Mouse (Mus musculus): Measurements from ENCODE around the gene Msmo1. TPM values are rescaled to one million over a fixed set of nuclear protein-coding genes. Genes with fewer than 3 reads are reported as not detected.
A peak's percentile ranks its signal among the peaks of the same experiment; 100 is the strongest.

The Msmo1 gene
- total RNA-seq, 2 experiments from 2014 or later = 85.9 to 86.4 TPM

DNA sequence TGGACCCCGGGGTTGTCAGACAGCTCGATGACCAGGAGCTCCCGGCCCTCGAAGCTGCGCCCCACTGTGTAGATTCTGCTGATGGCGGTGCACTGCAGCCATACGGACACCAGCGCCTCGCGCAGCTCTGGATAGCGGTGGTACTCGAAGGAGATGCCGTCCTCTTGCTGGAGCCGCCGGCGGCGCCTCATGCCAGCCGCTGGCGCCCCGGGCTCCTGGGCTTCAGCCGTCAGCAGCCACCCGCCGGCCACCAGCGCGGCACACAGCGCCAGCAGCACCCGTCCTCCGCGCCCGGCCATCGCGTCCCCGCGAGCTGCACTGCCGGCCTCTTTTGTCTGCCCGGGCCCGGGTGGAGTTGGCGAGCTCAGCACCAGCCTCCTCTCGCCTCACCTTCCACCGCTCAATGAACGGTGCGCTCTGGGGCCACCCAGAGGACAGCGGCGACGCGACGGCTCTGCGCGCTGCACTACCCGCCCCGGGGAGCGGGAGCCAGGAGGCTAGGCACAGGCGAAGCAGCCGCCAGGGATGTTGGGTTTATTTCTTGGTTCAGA lies 40.9 kb downstream of the Msmo1 start, which contains the start of gene Cpe:
Cpe (minus strand) TSS at position 404 of the 551 bp plus-strand sequence.
- peak within 1 kb of the TSS; percentile 93 for H3K4me3 ChIP-seq
- TF ChIP-seq CTCF (conservative IDR thresholded peaks at IDR 0.05) = peak; percentile 86
- DNase-seq (ENCODE audit: low spot score in 2 of 2) = peak; percentile 88 to 91
- H3K27ac ChIP-seq = peak within 1 kb of the TSS; percentile 99

DNA sequence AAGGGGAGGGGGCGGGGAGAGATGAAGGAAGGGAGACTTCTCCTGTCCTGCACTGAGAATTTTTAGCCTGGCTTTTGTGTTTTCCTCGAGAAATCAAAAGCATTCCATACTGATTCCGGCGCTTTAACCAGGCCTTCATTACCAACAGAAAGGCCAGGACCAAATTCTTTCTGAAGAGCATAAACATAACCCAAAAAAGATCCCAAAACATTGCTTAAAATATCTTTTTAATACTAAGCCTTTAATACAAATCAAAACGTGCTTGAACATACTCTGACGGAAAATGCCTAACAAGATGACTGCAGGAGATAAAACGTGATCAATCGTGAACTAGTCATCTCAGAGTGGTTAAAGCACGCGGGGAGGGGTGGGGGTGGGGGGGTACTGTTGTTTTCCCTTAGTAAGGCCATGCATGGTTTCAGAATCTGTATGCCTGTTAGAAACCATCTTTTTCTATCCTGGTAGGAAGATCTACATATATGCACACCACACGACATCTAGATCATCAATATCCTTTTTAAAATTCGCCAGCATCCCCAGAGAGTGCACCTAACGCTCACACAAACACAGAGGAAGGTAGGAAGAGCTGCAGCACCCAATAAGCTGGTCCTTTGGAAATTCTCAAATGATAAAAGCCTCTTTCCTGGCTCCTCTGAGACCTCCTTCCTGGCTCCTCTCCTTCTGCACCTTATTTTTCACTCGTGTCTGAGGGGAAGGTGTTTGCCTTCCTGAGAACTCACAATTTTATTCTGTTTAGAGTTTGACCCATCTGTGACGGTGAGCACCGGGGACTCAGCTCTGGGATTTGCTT lies 41.8 kb downstream of the Msmo1 start:
- peak overlapping the region; percentile 93 for H3K4me3 ChIP-seq
- no peak for TF ChIP-seq CTCF (conservative IDR thresholded peaks at IDR 0.05)
- DNase-seq (ENCODE audit: low spot score in 2 of 2) = no peak
- H3K27ac ChIP-seq = peak overlapping the region; percentile 99

DNA sequence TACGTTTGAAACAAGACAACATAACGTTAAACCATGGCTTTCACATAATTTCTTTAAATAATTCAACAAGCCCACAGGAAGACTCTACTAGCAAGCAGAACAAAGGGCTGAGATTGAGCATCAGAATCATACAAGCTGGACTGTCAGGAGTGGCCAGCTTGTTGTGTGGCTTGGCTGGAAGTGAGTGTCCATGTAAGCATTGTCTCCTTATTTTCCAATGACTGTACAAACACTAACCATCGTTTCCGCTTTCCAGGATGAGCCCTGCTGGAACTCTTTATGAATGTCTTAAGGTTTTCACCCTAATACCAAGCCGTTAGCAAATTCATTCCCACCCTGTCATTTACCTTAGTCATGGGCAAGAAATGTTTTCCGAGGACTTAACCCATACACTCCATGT lies 42.7 kb downstream of the Msmo1 start:
- no peak for TF ChIP-seq CTCF (conservative IDR thresholded peaks at IDR 0.05)
- Histone ChIP-seq H3K27ac (peak overlapping the region; percentile 99), H3K4me3 (peak overlapping the region; percentile 93)
- DNase-seq (ENCODE audit: low spot score in 2 of 2) = no peak

DNA sequence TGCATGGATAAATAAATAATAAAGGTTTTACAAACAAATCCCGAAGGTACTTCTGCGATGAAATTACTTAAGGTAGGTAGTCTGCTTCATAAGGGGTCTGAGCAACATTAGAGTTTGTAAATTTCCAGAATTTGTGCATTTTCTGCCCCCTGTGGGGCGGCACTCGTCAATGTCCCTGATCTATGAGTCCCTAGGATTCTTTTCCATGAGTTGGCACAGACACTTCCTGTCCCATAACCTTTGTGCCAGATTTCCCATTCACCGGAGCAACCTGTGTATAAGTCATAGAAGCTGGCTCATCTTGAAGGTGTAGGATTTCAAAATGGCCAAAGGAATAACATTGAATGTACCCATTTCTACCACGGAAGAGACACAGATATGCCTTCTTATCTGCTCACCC lies 43.3 kb downstream of the Msmo1 start:
- Histone ChIP-seq H3K4me3 (peak overlapping the region; percentile 93), H3K27ac (peak overlapping the region; percentile 99)
- DNase-seq (ENCODE audit: low spot score in 2 of 2) = no peak
- peak; percentile 45 for TF ChIP-seq CTCF (conservative IDR thresholded peaks at IDR 0.05)

DNA sequence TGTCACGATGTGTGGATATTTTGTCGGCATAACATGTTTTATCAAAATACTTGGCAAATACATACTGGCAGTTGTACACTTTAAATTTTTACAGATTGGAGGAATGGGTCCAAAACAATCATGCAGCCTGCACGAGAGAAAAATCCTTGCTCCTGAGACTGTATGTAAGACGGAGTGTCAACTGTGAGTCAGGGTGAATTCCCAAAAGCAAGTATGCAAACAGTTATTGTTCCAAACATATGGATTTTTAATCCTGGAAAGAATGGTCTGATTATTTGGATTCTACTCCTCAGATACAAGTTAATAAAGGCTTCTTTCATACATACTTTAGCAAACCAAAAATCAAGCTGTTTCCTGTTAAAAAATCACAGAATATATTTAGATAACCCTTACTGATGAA lies 44.9 kb downstream of the Msmo1 start:
- Histone ChIP-seq H3K4me3 (peak overlapping the region; percentile 31), H3K27ac (peak overlapping the region; percentile 72)
- no peak for DNase-seq (ENCODE audit: low spot score in 2 of 2)
- TF ChIP-seq CTCF (conservative IDR thresholded peaks at IDR 0.05) = no peak

DNA sequence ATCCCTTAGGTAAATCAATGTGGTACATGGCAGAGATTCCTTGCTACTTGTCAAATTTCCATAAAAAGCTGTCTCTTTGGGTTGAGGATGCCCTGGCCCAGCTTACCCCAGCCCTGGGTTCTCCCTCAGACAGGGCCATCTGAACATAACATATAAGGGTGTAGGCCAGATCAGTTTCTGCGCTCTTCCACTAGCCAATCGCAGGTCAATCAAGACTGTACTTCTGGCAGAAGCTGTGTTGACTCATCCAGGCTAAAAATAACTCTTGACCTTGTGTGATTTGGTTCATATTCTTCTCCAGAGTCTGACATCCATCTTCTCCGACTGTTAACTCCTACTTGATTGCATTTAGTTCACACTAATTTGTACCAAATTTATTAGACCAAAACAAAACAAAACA lies 45.4 kb downstream of the Msmo1 start:
- H3K27ac ChIP-seq = peak overlapping the region; percentile 72
- TF ChIP-seq CTCF (conservative IDR thresholded peaks at IDR 0.05) = no peak
- peak overlapping the region; percentile 31; the same call in 1 of the 2 replicates for H3K4me3 ChIP-seq
- no peak for DNase-seq (ENCODE audit: low spot score in 2 of 2)

DNA sequence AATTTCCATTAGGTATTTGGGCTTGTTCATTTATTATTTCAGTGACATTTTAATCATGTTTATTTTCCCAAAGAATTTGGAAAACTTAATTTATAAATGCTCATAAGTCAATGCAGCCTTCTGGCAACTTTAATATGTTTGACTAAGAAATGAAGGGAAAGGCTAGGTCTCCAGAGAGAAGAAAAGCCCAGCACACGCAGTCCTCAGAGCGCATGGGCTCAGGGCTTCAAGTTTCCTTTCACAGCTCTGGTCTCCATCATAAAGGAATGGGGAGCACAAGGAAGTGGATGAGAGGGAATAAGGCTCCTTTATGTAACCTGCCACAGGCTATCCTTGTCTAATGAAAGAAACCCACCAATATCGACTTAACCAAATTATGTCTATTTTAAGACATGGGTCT lies 51.1 kb downstream of the Msmo1 start:
- peak overlapping the region; percentile 61 for H3K27ac ChIP-seq
- no peak for DNase-seq (ENCODE audit: low spot score in 2 of 2)
- no peak for TF ChIP-seq CTCF (conservative IDR thresholded peaks at IDR 0.05)
- no peak overlapping the region for H3K4me3 ChIP-seq

DNA sequence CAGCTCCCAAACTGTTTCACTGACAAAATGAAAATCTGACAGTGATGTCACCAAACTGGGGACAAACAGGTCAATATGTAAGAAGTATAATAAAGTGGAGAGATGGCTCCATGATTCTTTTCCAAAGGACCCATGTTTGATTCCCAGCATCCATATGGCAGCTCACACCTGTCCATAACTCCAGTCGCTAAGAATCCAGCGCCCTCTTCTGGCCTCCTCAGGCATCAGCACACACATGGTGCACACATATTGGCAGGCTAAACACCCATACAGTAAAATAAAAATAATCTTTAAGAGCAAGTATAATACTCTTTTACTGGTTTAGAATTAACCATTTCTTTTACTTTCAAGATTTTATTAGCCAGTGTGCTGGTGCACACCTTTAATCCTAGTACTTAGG lies 57.2 kb downstream of the Msmo1 start:
- peak; percentile 56 for TF ChIP-seq CTCF (conservative IDR thresholded peaks at IDR 0.05)
- Histone ChIP-seq H3K4me3 (no peak overlapping the region), H3K27ac (peak overlapping the region; percentile 73)

DNA sequence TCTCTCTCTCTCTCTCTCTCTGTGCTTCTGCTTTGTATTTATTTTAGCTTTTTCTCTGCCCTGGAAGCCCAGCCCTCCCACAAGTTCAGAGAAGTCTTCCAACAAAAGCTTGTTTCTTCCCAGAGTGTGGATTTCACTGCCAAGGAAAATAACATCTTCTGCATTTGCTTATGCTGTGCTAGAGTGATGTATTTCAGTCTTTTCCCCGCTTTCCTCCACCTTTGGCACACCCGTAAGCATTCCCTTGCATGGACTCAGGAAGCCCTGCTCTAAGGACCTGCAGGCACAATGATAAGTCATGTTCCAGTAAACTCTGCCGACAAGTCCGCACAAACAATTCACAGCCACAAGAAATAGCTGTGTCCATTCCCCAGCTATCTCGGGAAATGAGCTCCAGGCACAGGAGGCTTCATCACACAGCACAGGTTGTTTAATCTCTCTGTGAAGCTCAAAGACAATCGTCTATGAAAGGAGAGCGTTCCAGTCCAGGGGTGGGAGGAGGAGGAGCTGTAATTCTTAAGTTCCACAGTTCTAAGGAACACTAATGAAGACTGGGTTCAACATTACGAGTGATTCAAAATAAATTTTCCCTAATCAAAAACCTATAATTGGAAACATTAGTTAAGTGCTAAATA lies 58.5 kb downstream of the Msmo1 start:
- no peak for DNase-seq (ENCODE audit: low spot score in 2 of 2)
- Histone ChIP-seq H3K4me3 (no peak overlapping the region), H3K27ac (peak overlapping the region; percentile 73)
- TF ChIP-seq CTCF (conservative IDR thresholded peaks at IDR 0.05) = no peak

More for the DNA sequence above, 57.2 kb downstream of the Msmo1 start:
- no peak for DNase-seq (ENCODE audit: low spot score in 2 of 2)

DNA sequence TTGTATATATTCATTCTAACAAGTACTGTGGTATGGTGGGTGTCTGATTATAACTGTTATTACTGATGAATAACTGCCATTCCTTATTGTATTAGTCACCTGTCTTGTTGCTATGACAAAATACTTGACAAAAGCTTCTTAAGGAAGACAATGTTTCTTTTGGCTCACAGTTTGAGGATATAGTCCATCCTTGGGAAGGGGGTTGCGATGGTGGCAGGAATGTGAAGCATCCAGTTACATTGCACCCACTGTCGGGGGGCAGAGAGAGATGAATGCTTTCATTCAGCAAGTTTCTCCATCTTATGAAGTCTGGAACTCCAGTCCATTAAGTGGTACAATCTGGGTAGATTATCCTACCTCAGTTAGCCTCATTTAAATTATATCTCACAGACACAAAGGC lies 60.7 kb downstream of the Msmo1 start:
- H3K27ac ChIP-seq = peak overlapping the region; percentile 39; the same call in 1 of the 2 replicates
- DNase-seq (ENCODE audit: low spot score in 2 of 2) = no peak
- TF ChIP-seq CTCF (conservative IDR thresholded peaks at IDR 0.05) = no peak
- no peak overlapping the region for H3K4me3 ChIP-seq

DNA sequence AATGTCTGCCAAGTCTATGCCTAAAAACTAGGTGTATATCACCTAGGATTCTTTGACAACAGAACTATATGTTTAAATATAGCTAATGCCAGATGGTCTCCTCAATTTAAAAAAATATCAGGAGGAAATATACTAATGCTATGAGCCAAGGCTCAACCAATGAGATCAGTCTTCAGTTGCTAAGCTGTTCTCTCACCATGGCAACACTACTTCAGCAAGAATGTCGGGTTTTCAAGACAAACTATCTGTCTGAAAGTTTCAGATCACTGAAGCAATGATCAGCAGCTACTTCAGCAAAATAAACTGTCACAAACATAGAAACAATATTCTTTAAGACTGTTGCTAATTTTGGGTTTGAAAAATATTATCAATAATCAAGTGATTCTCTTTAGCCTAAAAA lies 61.7 kb downstream of the Msmo1 start:
- H3K4me3 ChIP-seq = no peak overlapping the region
- no peak for TF ChIP-seq CTCF (conservative IDR thresholded peaks at IDR 0.05)
- no peak for DNase-seq (ENCODE audit: low spot score in 2 of 2)
- H3K27ac ChIP-seq = no peak overlapping the region; the same call in 1 of the 2 replicates

Other genes starting within 250 kb of the Msmo1 start
- gene Cpe, start 40.7 kb downstream of the Msmo1 start, total RNA-seq (2021) = 1,000 to 10,000 TPM; 2,581 to 2,789 TPM
- gene Klhl2, start 116.2 kb upstream of the Msmo1 start, total RNA-seq (2021) = 100 to 1,000 TPM; 303 to 323 TPM
- gene Tmem192, start 213.4 kb upstream of the Msmo1 start, total RNA-seq (2021) = 10 to 100 TPM; 19.8 to 24.4 TPM